Mouse (Mus musculus) adrenal gland, postnatal 25 days (tissue): ENCODE measurements at regions not wholly inside any gene's neighbourhood (a gene's known extent, or its start where the extent isn't known, plus 50 kb on each side); places are given as distances from the start of the nearest gene placed in this dataset.

ENCODE experiments used
- DNase-seq: peaks from one replicate; pipeline ENCODE4 v3.0.0; 2021; ENCODE audit warnings: mixed read lengths

GRCm38 (mm10) chr3:21524426-21524937 lies 552.0 kb upstream of the Tbl1xr1 start:
- DNase-seq = no peak

DNA sequence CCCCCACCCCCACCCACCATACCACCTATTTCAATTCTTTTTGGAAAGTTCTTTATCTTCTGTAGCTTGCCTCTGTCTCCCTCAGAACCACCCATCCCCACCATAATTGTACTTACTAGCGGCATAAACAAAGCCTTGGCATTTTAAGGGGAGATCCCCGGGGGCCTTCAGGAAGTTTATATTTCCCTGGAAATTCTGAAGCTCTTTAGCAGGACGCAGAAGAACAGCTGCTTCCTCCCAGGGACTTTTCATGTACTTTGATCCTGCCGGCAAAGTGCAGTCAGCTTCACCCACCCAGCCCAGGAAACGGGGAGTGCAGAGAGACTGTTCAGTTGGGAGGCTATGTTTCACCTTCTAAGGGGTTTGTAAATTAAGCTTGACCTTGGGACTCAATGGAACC lies 545.6 kb upstream of the Tbl1xr1 start:
- no peak for DNase-seq

DNA sequence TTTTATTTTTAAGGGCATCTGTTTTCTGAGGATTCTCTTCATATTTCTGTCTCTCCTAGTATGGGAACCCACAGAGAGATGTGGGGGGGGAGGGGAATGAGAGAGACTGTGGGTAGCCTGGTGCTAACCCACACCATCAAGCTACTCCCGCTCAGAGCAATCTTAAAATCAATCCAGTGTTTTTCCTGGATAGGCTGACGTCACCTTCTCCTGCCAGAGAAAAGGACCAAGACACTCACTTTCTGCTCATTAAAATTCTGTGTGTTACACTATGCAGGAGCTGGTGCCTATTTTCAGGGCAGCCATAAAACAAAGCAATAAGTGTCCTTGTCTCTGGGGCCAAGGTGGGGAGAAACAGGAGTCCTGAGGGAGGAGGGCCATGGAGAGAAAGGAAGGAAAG lies 537.3 kb upstream of the Tbl1xr1 start:
- no peak for DNase-seq

GRCm38 (mm10) chr3:21544456-21544855 lies 532.0 kb upstream of the Tbl1xr1 start:
- DNase-seq = no peak

- no peak for DNase-seq
Measured at GRCm38 (mm10) chr3:21545156-21545893, 531.1 kb upstream of the Tbl1xr1 start.

- no peak for DNase-seq
Measured at GRCm38 (mm10) chr3:21546411-21546810, 530.0 kb upstream of the Tbl1xr1 start.

- no peak for DNase-seq
Measured at GRCm38 (mm10) chr3:21549671-21550070, 526.8 kb upstream of the Tbl1xr1 start.

DNA sequence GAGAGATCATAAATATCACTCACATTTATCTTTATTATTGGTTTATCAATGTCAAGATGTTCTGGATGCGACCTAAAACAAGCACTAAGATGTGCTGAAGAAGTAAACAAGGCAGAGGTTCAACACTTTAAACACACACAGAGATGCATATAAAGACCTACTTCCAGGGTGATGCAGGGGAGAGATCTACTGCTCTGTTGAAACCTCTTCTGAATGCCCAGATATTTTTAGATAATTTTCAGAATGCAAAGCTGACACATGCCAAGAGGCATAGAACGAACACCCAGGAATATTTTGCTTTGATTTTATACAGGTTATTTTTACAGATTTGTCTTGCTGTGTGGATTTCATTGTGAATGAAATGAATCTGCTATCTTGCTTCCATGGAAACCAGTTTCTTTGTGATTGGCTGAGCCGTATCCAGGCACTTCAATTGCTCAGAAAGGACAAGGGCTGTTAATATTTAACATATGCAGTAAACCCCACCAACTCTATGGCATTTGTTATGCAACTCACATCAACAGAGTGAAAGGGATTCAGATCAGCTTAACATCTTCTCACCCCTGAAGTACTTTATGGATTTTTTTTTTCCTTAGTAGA lies 523.2 kb upstream of the Tbl1xr1 start:
- DNase-seq = no peak

DNA sequence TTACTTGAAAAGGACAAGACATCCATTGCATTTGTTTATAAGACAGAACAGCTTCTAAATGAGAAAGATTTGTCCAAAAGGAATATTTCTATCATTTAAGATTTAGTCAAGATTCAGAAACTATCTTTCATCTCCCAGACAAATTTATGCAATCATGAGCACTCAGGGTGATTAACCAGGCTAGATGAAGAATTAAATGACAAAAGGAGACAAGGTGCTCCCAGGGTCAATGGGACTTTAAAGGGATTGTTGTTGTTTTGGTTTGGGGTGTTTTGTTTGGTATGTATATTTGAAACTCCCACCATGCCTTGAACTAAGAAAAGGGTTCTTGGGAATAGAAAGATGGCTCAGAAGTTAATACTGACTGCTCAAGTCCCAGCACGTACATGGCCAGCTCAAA lies 522.6 kb upstream of the Tbl1xr1 start:
- no peak for DNase-seq

DNA sequence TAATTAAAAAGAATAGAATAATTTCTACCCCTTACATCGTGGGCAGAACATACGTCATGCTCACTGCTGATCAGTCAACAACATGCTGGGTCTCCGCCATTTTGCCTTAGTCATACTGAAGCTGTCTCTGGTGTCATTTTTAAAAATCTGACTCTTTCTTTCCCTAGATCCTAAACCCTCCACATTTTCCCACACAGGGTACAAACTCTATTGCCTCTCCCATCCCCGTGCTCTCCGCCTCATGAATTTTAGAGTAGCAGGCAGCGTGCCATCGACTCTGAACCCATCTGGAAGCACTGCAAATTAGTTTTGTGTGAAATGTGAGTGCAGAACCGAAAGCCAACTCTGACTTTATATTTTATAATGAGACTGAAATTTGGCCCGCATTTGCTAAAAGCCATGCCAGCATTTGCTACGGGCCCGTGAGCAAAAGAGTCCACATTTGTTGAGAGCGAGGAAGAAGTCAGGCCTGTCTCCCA lies 518.5 kb upstream of the Tbl1xr1 start:
- DNase-seq = peak; percentile 17

GRCm38 (mm10) chr3:21562771-21563312 lies 513.6 kb upstream of the Tbl1xr1 start:
- no peak for DNase-seq

- DNase-seq = no peak
Measured at GRCm38 (mm10) chr3:21563454-21563853, 513.0 kb upstream of the Tbl1xr1 start.

- peak; percentile 35 for DNase-seq
Measured at GRCm38 (mm10) chr3:21564211-21564781, 512.2 kb upstream of the Tbl1xr1 start.

GRCm38 (mm10) chr3:21564847-21565485 lies 511.5 kb upstream of the Tbl1xr1 start:
- DNase-seq = no peak

- DNase-seq = no peak
Measured at GRCm38 (mm10) chr3:21569721-21570120, 506.7 kb upstream of the Tbl1xr1 start.

DNA sequence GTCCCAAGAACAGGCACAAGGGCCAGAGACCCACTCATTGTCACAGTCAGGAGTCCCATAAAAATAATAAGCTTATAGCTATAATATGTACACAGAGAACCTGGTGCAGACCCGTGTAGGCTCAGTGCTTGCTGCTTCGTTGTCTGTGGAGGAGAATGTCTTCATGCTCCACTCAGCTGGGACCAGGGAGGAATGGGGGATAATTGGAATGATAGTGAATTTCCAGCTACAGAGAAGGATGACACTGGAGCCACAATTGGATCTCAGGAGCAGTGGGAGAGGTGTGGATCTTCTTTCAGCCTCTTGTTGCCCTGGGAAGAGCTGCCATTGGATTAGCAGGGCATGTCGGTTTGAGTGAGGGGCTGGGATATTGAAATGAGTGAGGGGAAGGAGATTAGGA lies 497.8 kb upstream of the Tbl1xr1 start:
- DNase-seq = no peak

GRCm38 (mm10) chr3:21582122-21582521 lies 494.3 kb upstream of the Tbl1xr1 start:
- no peak for DNase-seq

GRCm38 (mm10) chr3:21585767-21586166 lies 490.7 kb upstream of the Tbl1xr1 start:
- no peak for DNase-seq

- DNase-seq = no peak
Measured at GRCm38 (mm10) chr3:21606846-21607245, 469.6 kb upstream of the Tbl1xr1 start.

DNA sequence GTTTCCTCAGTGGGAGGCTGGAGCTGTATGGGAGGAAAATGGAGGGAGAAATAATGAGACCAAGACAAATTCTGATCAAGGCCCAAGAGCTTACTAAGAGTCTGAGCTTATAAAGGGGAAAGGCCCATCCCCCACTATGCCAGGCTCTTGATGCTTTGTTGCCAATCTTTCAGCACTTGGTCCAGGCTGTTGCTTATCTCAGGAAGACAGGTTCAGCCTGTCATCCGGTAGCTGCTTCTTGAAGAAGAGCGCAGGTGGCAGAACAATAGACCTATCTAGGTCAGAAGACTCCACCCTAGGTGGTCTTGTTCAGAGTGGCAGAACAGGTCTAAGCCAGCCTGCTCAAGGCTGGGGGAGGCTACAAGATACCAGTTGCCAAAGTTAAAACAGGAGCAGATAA lies 466.2 kb upstream of the Tbl1xr1 start:
- no peak for DNase-seq

DNA sequence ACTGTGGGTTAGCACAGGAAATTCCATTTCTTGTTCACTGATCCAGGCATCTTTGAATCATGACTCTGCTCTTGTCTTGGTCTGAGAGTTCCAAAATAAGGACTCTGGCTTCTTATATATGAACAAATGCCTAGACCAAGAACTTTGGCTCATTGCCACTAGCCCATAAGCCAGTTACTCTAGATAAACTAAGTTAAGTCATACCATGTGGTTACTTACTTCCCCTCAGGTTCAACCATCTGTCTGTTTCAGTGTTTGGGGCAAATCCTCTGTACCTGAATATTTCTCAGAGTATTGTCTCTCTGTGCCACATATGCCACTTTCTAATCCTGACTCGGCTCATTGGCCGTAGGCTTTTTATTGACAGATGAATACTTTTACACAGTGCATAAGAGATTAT lies 454.7 kb upstream of the Tbl1xr1 start:
- DNase-seq = no peak

GRCm38 (mm10) chr3:21625039-21625438 lies 451.4 kb upstream of the Tbl1xr1 start:
- no peak for DNase-seq

GRCm38 (mm10) chr3:21626029-21626428 lies 450.4 kb upstream of the Tbl1xr1 start:
- DNase-seq = peak; percentile 5
